Mouse (Mus musculus) forebrain, embryonic 14.5 days (tissue): ENCODE measurements around the gene Hmx3. TPM values are rescaled to one million over a fixed set of nuclear protein-coding genes. Genes with fewer than 3 reads are reported as not detected.

Source experiments
- ATAC-seq: fragments of 200-750 bp; cut with Nextera tagmentation; 2 replicates; pipeline ENCODE4 v1.8.0; 2017; ENCODE audit warnings: mild to moderate bottlenecking, moderate library complexity
- DNase-seq: peaks from one replicate; pipeline ENCODE4 v3.0.0-alpha.2; 2015; ENCODE audit warnings: low spot score
- H3K27ac ChIP-seq: fragments of 300-500 bp; sonication (generic); 2 replicates; pipeline ENCODE4 v1.5.1; 2014; ENCODE audit warnings: low read depth, mild to moderate bottlenecking, control low read depth, low read length, moderate library complexity
- H3K27me3 ChIP-seq: fragments of 300-500 bp; sonication (generic); replicated peaks from 2 replicates; pipeline ENCODE4 v1.6.1; 2014; ENCODE audit warnings: low read length, control low read depth, mixed read lengths; ENCODE audit not compliant: control insufficient read depth, insufficient read depth
- H3K36me3 ChIP-seq: fragments of 300-500 bp; sonication (generic); 2 replicates; pipeline ENCODE4 v1.6.1; 2014; ENCODE audit warnings: low read length, control low read depth; ENCODE audit not compliant: control insufficient read depth, insufficient read depth
- H3K4me1 ChIP-seq: fragments of 300-500 bp; sonication (generic); 2 replicates; pipeline ENCODE4 v1.6.1; 2014; ENCODE audit warnings: antibody characterized with exemption, low read length, control low read depth; ENCODE audit not compliant: control insufficient read depth, insufficient read depth
- H3K4me2 ChIP-seq: fragments of 300-500 bp; sonication (generic); 2 replicates; pipeline ENCODE4 v1.6.1; 2014; ENCODE audit warnings: mild to moderate bottlenecking, control low read depth, low read length
- H3K4me3 ChIP-seq: fragments of 300-500 bp; sonication (generic); 2 replicates; pipeline ENCODE4 v1.5.1; 2014; ENCODE audit warnings: low read depth, low read length, control low read depth
- H3K9ac ChIP-seq: fragments of 300-500 bp; sonication (generic); 2 replicates; pipeline ENCODE4 v1.6.1; 2014; ENCODE audit warnings: mild to moderate bottlenecking, low read length, control low read depth, moderate library complexity
- H3K9me3 ChIP-seq: fragments of 300-500 bp; sonication (generic); replicated peaks from 2 replicates; pipeline ENCODE4 v1.6.1; 2016; ENCODE audit warnings: low read length, control low read depth, mixed read lengths; ENCODE audit not compliant: control insufficient read depth
- WGBS: fragments of 180-500 bp; shearing (Covaris S2); extraction: QIAGEN DNeasy Blood & Tissue Kit; methylation state at CpG from one replicate; pipeline ENCODE4 v1.1.7; 2014; 5-methylcytosine and 5-hydroxymethylcytosine counted together
- polyA plus RNA-seq: library from polyadenylated mRNA; unstranded; fragments of >200 nt; fragmentation: Nextera tagmentation; extraction: Ambion mirVana; gene quantifications from 2 replicates; pipeline ENCODE4 v1.2.1, GENCODE M21; 2014

Hmx3 gene
- polyA plus RNA-seq, 1 experiment from 2014 or later, result 0.51 TPM

- no peak for ATAC-seq
- no peak overlapping the region for H3K4me2 ChIP-seq
- no peak for DNase-seq
These were observed 3.2 kb downstream of the Hmx3 start for GRCm38 (mm10) chr7:131545701-131546385.

GRCm38 (mm10) chr7:131546423-131546822, 3.8 kb downstream of the Hmx3 start:
- Histone ChIP-seq H3K27ac (no peak overlapping the region), H3K9ac (no peak overlapping the region), H3K9me3 (no peaks in the 10 kb centered on the region), H3K4me2 (no peak overlapping the region), H3K4me3 (no peak overlapping the region), H3K4me1 (peaks cover 6% of the 10 kb centered on the region; the same call in 1 of the 2 replicates), H3K27me3 (peaks cover 97% of the 10 kb centered on the region), H3K36me3 (no peaks in the 10 kb centered on the region)
- ATAC-seq (no peak), DNase-seq (no peak)
- WGBS, result 0% methylated on average over 2 of the region's 2 CpGs

More at GRCm38 (mm10) chr7:131545701-131546385, 3.2 kb downstream of the Hmx3 start:
- Histone ChIP-seq H3K27me3 (peaks cover 97% of the 10 kb centered on the region), H3K4me3 (no peak overlapping the region), H3K4me1 (peaks cover 6% of the 10 kb centered on the region; the same call in 1 of the 2 replicates), H3K27ac (no peak overlapping the region), H3K36me3 (no peaks in the 10 kb centered on the region), H3K9ac (no peak overlapping the region), H3K9me3 (no peaks in the 10 kb centered on the region)
- 0% methylated on average over 13 of the region's 13 CpGs for WGBS

GRCm38 (mm10) chr7:131547481-131547880, 4.8 kb downstream of the Hmx3 start:
- peaks cover 97% of the 10 kb centered on the region for H3K27me3 ChIP-seq
- H3K9ac ChIP-seq, result no peak overlapping the region
- DNase-seq (no peak), ATAC-seq (no peak)
- no peak overlapping the region for H3K4me2 ChIP-seq
- H3K27ac ChIP-seq, result no peak overlapping the region
- WGBS, result 2% methylated on average over 5 of the region's 5 CpGs
- H3K36me3 ChIP-seq, result no peaks in the 10 kb centered on the region
- peaks cover 6% of the 10 kb centered on the region; the same call in 1 of the 2 replicates for H3K4me1 ChIP-seq
- H3K4me3 ChIP-seq, result no peak overlapping the region
- H3K9me3 ChIP-seq, result no peaks in the 10 kb centered on the region

GRCm38 (mm10) chr7:131548473-131548872, 5.8 kb downstream of the Hmx3 start, which contains the start of gene Hmx2:
Gene Hmx2 (plus strand): TSS chr7:131548773.
- no peaks in the 10 kb centered on the region for H3K4me1 ChIP-seq
- ATAC-seq (no peak), DNase-seq (no peak)
- no peak within 1 kb of the TSS for H3K9ac ChIP-seq
- H3K9me3 ChIP-seq, result no peaks in the 10 kb centered on the region
- H3K36me3 ChIP-seq, result no peaks in the 10 kb centered on the region
- H3K4me3 ChIP-seq, result no peak within 1 kb of the TSS
- WGBS, result 0% methylated on average over 3 of the region's 3 CpGs
- H3K27me3 ChIP-seq, result peaks cover 97% of the 10 kb centered on the region
- no peak within 1 kb of the TSS for H3K27ac ChIP-seq
- no peak within 1 kb of the TSS for H3K4me2 ChIP-seq

GRCm38 (mm10) chr7:131551471-131551870, 8.8 kb downstream of the Hmx3 start:
- H3K4me1 ChIP-seq, result no peaks in the 10 kb centered on the region
- ATAC-seq, result no peak
- no peak overlapping the region for H3K27ac ChIP-seq
- no peak overlapping the region for H3K4me2 ChIP-seq
- H3K9ac ChIP-seq, result no peak overlapping the region
- H3K4me3 ChIP-seq, result no peak overlapping the region
- DNase-seq, result no peak
- peaks cover 96% of the 10 kb centered on the region for H3K27me3 ChIP-seq
- H3K9me3 ChIP-seq, result no peaks in the 10 kb centered on the region
- under 1% methylated on average over 4 of the region's 4 CpGs for WGBS
- no peaks in the 10 kb centered on the region for H3K36me3 ChIP-seq

- Histone ChIP-seq H3K9me3 (no peaks in the 10 kb centered on the region), H3K27me3 (peaks cover 96% of the 10 kb centered on the region), H3K36me3 (no peaks in the 10 kb centered on the region), H3K4me1 (no peaks in the 10 kb centered on the region), H3K4me3 (no peak overlapping the region; the same call in 1 of the 2 replicates), H3K4me2 (no peak overlapping the region), H3K27ac (no peak overlapping the region), H3K9ac (no peak overlapping the region)
- no peak for DNase-seq
- no peak for ATAC-seq
- under 1% methylated on average over 42 of the region's 42 CpGs for WGBS
These were observed 9.5 kb downstream of the Hmx3 start for GRCm38 (mm10) chr7:131551931-131552741.

GRCm38 (mm10) chr7:131552781-131553180, 10.1 kb downstream of the Hmx3 start:
- ATAC-seq, result no peak

GRCm38 (mm10) chr7:131553771-131554175, 11.1 kb downstream of the Hmx3 start:
- Histone ChIP-seq H3K9ac (no peak overlapping the region), H3K27me3 (peaks cover 96% of the 10 kb centered on the region), H3K4me1 (no peaks in the 10 kb centered on the region), H3K9me3 (no peaks in the 10 kb centered on the region), H3K27ac (no peak overlapping the region), H3K4me2 (peak overlapping the region; percentile 40), H3K4me3 (peak overlapping the region; percentile 14), H3K36me3 (no peaks in the 10 kb centered on the region)
- WGBS, result under 1% methylated on average over 38 of the region's 39 CpGs
- DNase-seq (no peak), ATAC-seq (peak; percentile 55; the same call in 1 of the 2 replicates)

More at GRCm38 (mm10) chr7:131552781-131553180, 10.1 kb downstream of the Hmx3 start:
- Histone ChIP-seq H3K4me1 (no peaks in the 10 kb centered on the region), H3K9ac (no peak overlapping the region), H3K36me3 (no peaks in the 10 kb centered on the region), H3K9me3 (no peaks in the 10 kb centered on the region), H3K27me3 (peaks cover 96% of the 10 kb centered on the region), H3K4me3 (no peak overlapping the region), H3K27ac (no peak overlapping the region), H3K4me2 (no peak overlapping the region)
- no peak for DNase-seq
- 3% methylated on average over 5 of the region's 5 CpGs for WGBS
